Mouse (Mus musculus): ENCODE measurements around the gene Tmem164. TPM values are rescaled to one million over a fixed set of nuclear protein-coding genes. Genes with fewer than 3 reads are reported as not detected.

Tmem164 gene
- polyA plus RNA-seq, 1 experiment, result 30.2 TPM

GRCm38 (mm10) chrX:142682176-142682820, 1.1 kb downstream of the Tmem164 start:
- H3K27ac ChIP-seq (ENCODE audit: control insufficient read depth, insufficient read depth, low read depth, low read length, poor library complexity), result peak overlapping the region; percentile 88
- WGBS, result 16% methylated on average over 28 of the region's 28 CpGs
- no peaks in the 10 kb centered on the region; the same call in 1 of the 2 replicates for H3K4me1 ChIP-seq (ENCODE audit: control insufficient read depth, insufficient read depth, low read length)
- no peak for TF ChIP-seq CTCF (IDR thresholded peaks at IDR 0.05; ENCODE audit: control insufficient read depth, insufficient read depth, low read length)
- no peak for TF ChIP-seq POLR2A (IDR thresholded peaks at IDR 0.05; ENCODE audit: borderline replicate concordance, control insufficient read depth, low read depth, low read length)
- peak overlapping the region; percentile 96 for H3K4me3 ChIP-seq (replicated peaks; ENCODE audit: control insufficient read depth, low read depth, low read length)

- H3K4me3 ChIP-seq (replicated peaks; ENCODE audit: control insufficient read depth, low read depth, low read length), result peak overlapping the region; percentile 96
- H3K27ac ChIP-seq (ENCODE audit: control insufficient read depth, insufficient read depth, low read depth, low read length, poor library complexity), result peak overlapping the region; percentile 88
- WGBS, result 32% methylated on average over 5 of the region's 5 CpGs
- no peaks in the 10 kb centered on the region; the same call in 1 of the 2 replicates for H3K4me1 ChIP-seq (ENCODE audit: control insufficient read depth, insufficient read depth, low read length)
- TF ChIP-seq POLR2A (IDR thresholded peaks at IDR 0.05; ENCODE audit: borderline replicate concordance, control insufficient read depth, low read depth, low read length), result no peak
- TF ChIP-seq CTCF (IDR thresholded peaks at IDR 0.05; ENCODE audit: control insufficient read depth, insufficient read depth, low read length), result no peak
Measured at GRCm38 (mm10) chrX:142682990-142683389, 1.8 kb downstream of the Tmem164 start.

GRCm38 (mm10) chrX:142684674-142685073, 3.5 kb downstream of the Tmem164 start:
- WGBS, result 45% methylated on average over 4 of the region's 4 CpGs
- H3K4me1 ChIP-seq (ENCODE audit: control insufficient read depth, insufficient read depth, low read length), result no peaks in the 10 kb centered on the region; the same call in 1 of the 2 replicates
- no peak overlapping the region for H3K27ac ChIP-seq (ENCODE audit: control insufficient read depth, insufficient read depth, low read depth, low read length, poor library complexity)
- TF ChIP-seq CTCF (IDR thresholded peaks at IDR 0.05; ENCODE audit: control insufficient read depth, insufficient read depth, low read length), result no peak
- no peak for TF ChIP-seq POLR2A (IDR thresholded peaks at IDR 0.05; ENCODE audit: borderline replicate concordance, control insufficient read depth, low read depth, low read length)
- H3K4me3 ChIP-seq (replicated peaks; ENCODE audit: control insufficient read depth, low read depth, low read length), result no peak overlapping the region

- WGBS, result 50% methylated on average over 6 of the region's 6 CpGs
- Histone ChIP-seq H3K4me1 (ENCODE audit: control insufficient read depth, insufficient read depth, low read length) (no peaks in the 10 kb centered on the region; the same call in 1 of the 2 replicates), H3K4me3 (replicated peaks; ENCODE audit: control insufficient read depth, low read depth, low read length) (no peak overlapping the region), H3K27ac (ENCODE audit: control insufficient read depth, insufficient read depth, low read depth, low read length, poor library complexity) (no peak overlapping the region)
- TF ChIP-seq POLR2A (IDR thresholded peaks at IDR 0.05; ENCODE audit: borderline replicate concordance, control insufficient read depth, low read depth, low read length) (no peak), CTCF (IDR thresholded peaks at IDR 0.05; ENCODE audit: control insufficient read depth, insufficient read depth, low read length) (no peak)
Measured at GRCm38 (mm10) chrX:142685676-142686075, 4.5 kb downstream of the Tmem164 start.

- no peak for TF ChIP-seq POLR2A (IDR thresholded peaks at IDR 0.05; ENCODE audit: borderline replicate concordance, control insufficient read depth, low read depth, low read length)
- no peak for TF ChIP-seq CTCF (IDR thresholded peaks at IDR 0.05; ENCODE audit: control insufficient read depth, insufficient read depth, low read length)
- Histone ChIP-seq H3K27ac (ENCODE audit: control insufficient read depth, insufficient read depth, low read depth, low read length, poor library complexity) (no peak overlapping the region), H3K4me3 (replicated peaks; ENCODE audit: control insufficient read depth, low read depth, low read length) (no peak overlapping the region), H3K4me1 (ENCODE audit: control insufficient read depth, insufficient read depth, low read length) (no peaks in the 10 kb centered on the region; the same call in 1 of the 2 replicates)
- 76% methylated on average over 9 of the region's 9 CpGs for WGBS
Measured at GRCm38 (mm10) chrX:142688509-142688908, 7.3 kb downstream of the Tmem164 start.

- 52% methylated on average over 2 of the region's 2 CpGs for WGBS
- Histone ChIP-seq H3K4me3 (replicated peaks; ENCODE audit: control insufficient read depth, low read depth, low read length) (no peak overlapping the region), H3K4me1 (ENCODE audit: control insufficient read depth, insufficient read depth, low read length) (no peaks in the 10 kb centered on the region), H3K27ac (ENCODE audit: control insufficient read depth, insufficient read depth, low read depth, low read length, poor library complexity) (no peak overlapping the region)
- no peak for TF ChIP-seq POLR2A (IDR thresholded peaks at IDR 0.05; ENCODE audit: borderline replicate concordance, control insufficient read depth, low read depth, low read length)
- no peak for TF ChIP-seq CTCF (IDR thresholded peaks at IDR 0.05; ENCODE audit: control insufficient read depth, insufficient read depth, low read length)
Measured at GRCm38 (mm10) chrX:142693256-142693655, 12.1 kb downstream of the Tmem164 start.

- TF ChIP-seq CTCF (IDR thresholded peaks at IDR 0.05; ENCODE audit: control insufficient read depth, insufficient read depth, low read length) (no peak), POLR2A (IDR thresholded peaks at IDR 0.05; ENCODE audit: borderline replicate concordance, control insufficient read depth, low read depth, low read length) (no peak)
- Histone ChIP-seq H3K27ac (ENCODE audit: control insufficient read depth, insufficient read depth, low read depth, low read length, poor library complexity) (no peak overlapping the region), H3K4me3 (replicated peaks; ENCODE audit: control insufficient read depth, low read depth, low read length) (no peak overlapping the region), H3K4me1 (ENCODE audit: control insufficient read depth, insufficient read depth, low read length) (no peaks in the 10 kb centered on the region)
- WGBS, result 77% methylated on average over 7 of the region's 7 CpGs
Measured at GRCm38 (mm10) chrX:142694338-142694737, 13.1 kb downstream of the Tmem164 start.

- TF ChIP-seq CTCF (IDR thresholded peaks at IDR 0.05; ENCODE audit: control insufficient read depth, insufficient read depth, low read length) (no peak), POLR2A (IDR thresholded peaks at IDR 0.05; ENCODE audit: borderline replicate concordance, control insufficient read depth, low read depth, low read length) (no peak)
- Histone ChIP-seq H3K27ac (ENCODE audit: control insufficient read depth, insufficient read depth, low read depth, low read length, poor library complexity) (no peak overlapping the region), H3K4me1 (ENCODE audit: control insufficient read depth, insufficient read depth, low read length) (no peaks in the 10 kb centered on the region), H3K4me3 (replicated peaks; ENCODE audit: control insufficient read depth, low read depth, low read length) (no peak overlapping the region)
- WGBS, result 58% methylated on average over 3 of the region's 3 CpGs
Measured at GRCm38 (mm10) chrX:142694856-142695255, 13.7 kb downstream of the Tmem164 start.

All from bone marrow, adult 2 months (tissue).